Mouse (Mus musculus): Measurements from ENCODE around the gene Slfn9.
"Not testable (repeated sequence)": the region's sequence is repeated elsewhere in the genome, so short reads cannot be mapped to it uniquely, and the experiment has no call there.

Gene Slfn9

GRCm38 (mm10) chr11:82954631-82955030, 37.0 kb downstream of the Slfn9 start:
- no peak for DNase-seq (ENCODE audit: low spot score)

- no peak for DNase-seq (ENCODE audit: low spot score)
Measured at GRCm38 (mm10) chr11:82952612-82953542, 38.8 kb downstream of the Slfn9 start.

GRCm38 (mm10) chr11:82951865-82952611, 39.6 kb downstream of the Slfn9 start:
- peak; percentile 35 for DNase-seq (ENCODE audit: low spot score)

GRCm38 (mm10) chr11:82950736-82951481, 40.7 kb downstream of the Slfn9 start, which contains the start of gene Slfn5:
TSS of gene Slfn5 (plus strand) at chr11:82951349.
- DNase-seq (ENCODE audit: low spot score): peak; percentile 31

- no peak for DNase-seq (ENCODE audit: low spot score)
Measured at GRCm38 (mm10) chr11:82949036-82949435, 42.6 kb downstream of the Slfn9 start.

GRCm38 (mm10) chr11:82947457-82947856, 44.2 kb downstream of the Slfn9 start:
- DNase-seq (ENCODE audit: low spot score): no peak

GRCm38 (mm10) chr11:82945636-82946035, 46.0 kb downstream of the Slfn9 start:
- no peak for DNase-seq (ENCODE audit: low spot score)

- no peak for DNase-seq (ENCODE audit: low spot score)
Measured at GRCm38 (mm10) chr11:82943336-82943735, 48.3 kb downstream of the Slfn9 start.

- DNase-seq (ENCODE audit: low spot score): no peak
Measured at GRCm38 (mm10) chr11:82933186-82933585, 58.4 kb downstream of the Slfn9 start.

GRCm38 (mm10) chr11:82931671-82932450, 59.8 kb downstream of the Slfn9 start:
- DNase-seq (ENCODE audit: low spot score): not testable (repeated sequence)

- not testable (repeated sequence) for DNase-seq (ENCODE audit: low spot score)
Measured at GRCm38 (mm10) chr11:82931161-82931560, 60.5 kb downstream of the Slfn9 start.

- DNase-seq (ENCODE audit: low spot score): not testable (repeated sequence)
Measured at GRCm38 (mm10) chr11:82930391-82930955, 61.2 kb downstream of the Slfn9 start.

- DNase-seq (ENCODE audit: low spot score): no peak
Measured at GRCm38 (mm10) chr11:82929633-82929950, 62.0 kb downstream of the Slfn9 start.

GRCm38 (mm10) chr11:82928897-82929632, 62.6 kb downstream of the Slfn9 start:
- DNase-seq (ENCODE audit: low spot score): no peak
